Mouse (Mus musculus) T-cell, adult 2 months (primary cell): ENCODE results near the gene Herc1.

Experiments
- DNase-seq: peaks from one replicate; pipeline ENCODE4 v3.0.0; 2022; ENCODE audit warnings: low spot score

Gene Herc1

DNA sequence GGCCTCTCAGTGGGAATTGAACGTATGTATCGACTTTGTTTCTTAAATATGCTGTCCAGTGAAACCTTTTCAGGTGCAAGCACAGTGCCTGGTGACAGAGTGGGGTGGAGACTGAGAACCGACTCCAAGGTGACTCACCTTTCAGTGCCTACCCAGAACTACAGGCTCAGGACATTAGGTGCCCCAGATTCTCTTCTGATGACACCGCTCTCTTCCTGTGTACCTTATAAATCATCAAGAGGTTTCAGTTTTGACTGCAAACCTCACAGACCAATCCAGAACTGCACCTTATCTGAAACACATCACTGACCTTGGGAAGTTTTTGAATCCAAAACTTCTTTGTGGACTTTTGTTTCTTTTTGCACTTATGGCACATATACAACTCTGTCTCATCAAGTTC is 170.0 kb downstream of the Herc1 start:
- no peak for DNase-seq

- DNase-seq = no peak
Observed at GRCm38 (mm10) chr9:66521595-66521994, 171.3 kb downstream of the Herc1 start.

GRCm38 (mm10) chr9:66542785-66543184 is 192.5 kb downstream of the Herc1 start:
- DNase-seq = no peak
